Mouse (Mus musculus) olfactory bulb, adult 2 months (tissue): ENCODE measurements around the gene Cox6b2.

Experiments
- CTCF ChIP-seq: fragments of 200-500 bp; IDR thresholded peaks from 2 replicates; pipeline ENCODE4 v1.5.1; 2012; ENCODE audit warnings: low read depth, mild to moderate bottlenecking, low read length, moderate library complexity; ENCODE audit not compliant: insufficient read depth
- POLR2A ChIP-seq: fragments of 200-500 bp; IDR thresholded peaks from 2 replicates; pipeline ENCODE4 v1.6.1; 2012; ENCODE audit warnings: mild to moderate bottlenecking, low read depth, low read length, moderate library complexity; ENCODE audit not compliant: insufficient read depth

- TF ChIP-seq CTCF (no peak), POLR2A (no peak)
Observed at GRCm38 (mm10) chr7:4752821-4753570, at the start of gene Cox6b2.
